Mouse (Mus musculus) intestine, embryonic 16.5 days (tissue): ENCODE data around the gene Zbtb5. TPM values are rescaled to one million over a fixed set of nuclear protein-coding genes. Genes with fewer than 3 reads are reported as not detected.

ENCODE experiments used
- ATAC-seq: fragments of 200-750 bp; cut with Nextera tagmentation; 2 replicates; pipeline ENCODE4 v1.8.0; 2017; ENCODE audit warnings: moderate TSS enrichment, moderate library complexity
- H3K27ac ChIP-seq: fragments of 300-500 bp; sonication (generic); 2 replicates; pipeline ENCODE4 v1.5.1; 2014; ENCODE audit warnings: mild to moderate bottlenecking, low read length
- H3K27me3 ChIP-seq: fragments of 300-500 bp; sonication (generic); replicated peaks from 2 replicates; pipeline ENCODE4 v1.6.1; 2014; ENCODE audit warnings: low read length, control low read depth, mixed read lengths; ENCODE audit not compliant: control insufficient read depth, insufficient read depth
- H3K36me3 ChIP-seq: fragments of 300-500 bp; sonication (generic); 2 replicates; pipeline ENCODE4 v1.6.1; 2014; ENCODE audit warnings: low read length, control low read depth; ENCODE audit not compliant: control insufficient read depth, insufficient read depth
- H3K4me1 ChIP-seq: fragments of 300-500 bp; sonication (generic); 2 replicates; pipeline ENCODE4 v1.6.1; 2014; ENCODE audit warnings: low read length, control low read depth, mixed read lengths; ENCODE audit not compliant: control insufficient read depth, insufficient read depth
- H3K4me2 ChIP-seq: fragments of 300-500 bp; sonication (generic); 2 replicates; pipeline ENCODE4 v1.6.1; 2014; ENCODE audit warnings: low read depth, low read length, control low read depth
- H3K4me3 ChIP-seq: fragments of 300-500 bp; sonication (generic); 2 replicates; pipeline ENCODE4 v1.5.1; 2014; ENCODE audit warnings: mild to moderate bottlenecking, low read length
- H3K9ac ChIP-seq: fragments of 300-500 bp; sonication (generic); 2 replicates; pipeline ENCODE4 v1.6.1; 2014; ENCODE audit warnings: low read depth, low read length
- H3K9me3 ChIP-seq: fragments of 300-500 bp; sonication (generic); 2 replicates; pipeline ENCODE4 v1.6.1; 2016; ENCODE audit warnings: low read length, control low read depth; ENCODE audit not compliant: control insufficient read depth
- WGBS: fragments of 180-500 bp; shearing (Covaris S2); extraction: QIAGEN DNeasy Blood & Tissue Kit; methylation state at CpG from one replicate; pipeline ENCODE4 v1.1.7; 2014; 5-methylcytosine and 5-hydroxymethylcytosine counted together
- polyA plus RNA-seq: library from polyadenylated mRNA; unstranded; fragments of >200 nt; fragmentation: Nextera tagmentation; extraction: Ambion mirVana; gene quantifications from 2 replicates; pipeline ENCODE4 v1.2.1, GENCODE M21; 2015

The Zbtb5 gene
- polyA plus RNA-seq, 1 experiment from 2014 or later: 12.8 TPM

- no peaks in the 10 kb centered on the region for H3K9me3 ChIP-seq
- no peak overlapping the region for H3K4me3 ChIP-seq
- H3K4me1 ChIP-seq: peaks cover 16% of the 10 kb centered on the region
- no peaks in the 10 kb centered on the region for H3K36me3 ChIP-seq
- H3K4me2 ChIP-seq: no peak overlapping the region
- no peak overlapping the region for H3K27ac ChIP-seq
- H3K27me3 ChIP-seq: no peaks in the 10 kb centered on the region
- 65% methylated on average over 5 of the region's 5 CpGs for WGBS
- H3K9ac ChIP-seq: no peak overlapping the region
- no peak for ATAC-seq
These were observed 34.0 kb downstream of the Zbtb5 start for GRCm38 (mm10) chr4:44978175-44978574.

GRCm38 (mm10) chr4:44976921-44977710 lies 35.1 kb downstream of the Zbtb5 start:
- WGBS: 88% methylated on average over 10 of the region's 10 CpGs
- no peaks in the 10 kb centered on the region for H3K27me3 ChIP-seq
- H3K4me3 ChIP-seq: no peak overlapping the region
- no peak overlapping the region for H3K4me2 ChIP-seq
- no peak overlapping the region for H3K27ac ChIP-seq
- H3K36me3 ChIP-seq: no peaks in the 10 kb centered on the region
- peaks cover 7% of the 10 kb centered on the region; the same call in 1 of the 2 replicates for H3K4me1 ChIP-seq
- no peak for ATAC-seq
- no peak overlapping the region for H3K9ac ChIP-seq
- H3K9me3 ChIP-seq: no peaks in the 10 kb centered on the region

- 64% methylated on average over 6 of the region's 6 CpGs for WGBS
- Histone ChIP-seq H3K27me3 (no peaks in the 10 kb centered on the region), H3K36me3 (no peaks in the 10 kb centered on the region), H3K4me2 (no peak overlapping the region), H3K4me1 (0 out of 2 replicates have a peak, but pooled peaks cover 3% of the 10 kb centered on the region), H3K4me3 (no peak overlapping the region), H3K9me3 (no peaks in the 10 kb centered on the region), H3K27ac (no peak overlapping the region), H3K9ac (no peak overlapping the region)
- no peak for ATAC-seq
These were observed 36.1 kb downstream of the Zbtb5 start for GRCm38 (mm10) chr4:44976026-44976615.

- no peak for ATAC-seq
- 79% methylated on average over 8 of the region's 8 CpGs for WGBS
- no peak overlapping the region for H3K4me3 ChIP-seq
- no peak overlapping the region for H3K4me2 ChIP-seq
- no peak overlapping the region for H3K27ac ChIP-seq
- 0 out of 2 replicates have a peak, but pooled peaks cover 3% of the 10 kb centered on the region for H3K4me1 ChIP-seq
- no peak overlapping the region for H3K9ac ChIP-seq
- no peaks in the 10 kb centered on the region for H3K36me3 ChIP-seq
- no peaks in the 10 kb centered on the region for H3K9me3 ChIP-seq
- H3K27me3 ChIP-seq: no peaks in the 10 kb centered on the region
These were observed 37.9 kb downstream of the Zbtb5 start for GRCm38 (mm10) chr4:44974331-44974730.

- H3K36me3 ChIP-seq: no peaks in the 10 kb centered on the region
- 45% methylated on average over 14 of the region's 14 CpGs for WGBS
- no peak overlapping the region for H3K27ac ChIP-seq
- H3K4me1 ChIP-seq: 0 out of 2 replicates have a peak, but pooled peaks cover 3% of the 10 kb centered on the region
- peak; percentile 50 for ATAC-seq
- peak overlapping the region; percentile 44 for H3K4me2 ChIP-seq
- no peaks in the 10 kb centered on the region for H3K27me3 ChIP-seq
- H3K9me3 ChIP-seq: no peaks in the 10 kb centered on the region
- H3K9ac ChIP-seq: no peak overlapping the region
- peak overlapping the region; percentile 33 for H3K4me3 ChIP-seq
These were observed 38.3 kb downstream of the Zbtb5 start for GRCm38 (mm10) chr4:44973871-44974270.

GRCm38 (mm10) chr4:44973450-44973849 lies 38.8 kb downstream of the Zbtb5 start:
- Histone ChIP-seq H3K36me3 (no peaks in the 10 kb centered on the region), H3K9me3 (no peaks in the 10 kb centered on the region), H3K27me3 (no peaks in the 10 kb centered on the region), H3K4me2 (peak overlapping the region; percentile 44), H3K27ac (no peak overlapping the region), H3K4me3 (peak overlapping the region; percentile 33), H3K9ac (no peak overlapping the region), H3K4me1 (0 out of 2 replicates have a peak, but pooled peaks cover 3% of the 10 kb centered on the region)
- 12% methylated on average over 9 of the region's 9 CpGs for WGBS
- peak; percentile 53 for ATAC-seq

- no peak overlapping the region for H3K4me3 ChIP-seq
- 20% methylated on average over 10 of the region's 10 CpGs for WGBS
- H3K36me3 ChIP-seq: no peaks in the 10 kb centered on the region
- ATAC-seq: no peak
- H3K27me3 ChIP-seq: no peaks in the 10 kb centered on the region
- H3K27ac ChIP-seq: no peak overlapping the region
- H3K9me3 ChIP-seq: no peaks in the 10 kb centered on the region
- H3K4me2 ChIP-seq: no peak overlapping the region
- no peak overlapping the region for H3K9ac ChIP-seq
- 0 out of 2 replicates have a peak, but pooled peaks cover 3% of the 10 kb centered on the region for H3K4me1 ChIP-seq
These were observed 41.6 kb downstream of the Zbtb5 start for GRCm38 (mm10) chr4:44970612-44971110.

- WGBS: 88% methylated on average over 7 of the region's 7 CpGs
These were observed 42.2 kb downstream of the Zbtb5 start for GRCm38 (mm10) chr4:44970056-44970455.

GRCm38 (mm10) chr4:44967402-44967801 lies 44.8 kb downstream of the Zbtb5 start:
- WGBS: 84% methylated on average over 8 of the region's 8 CpGs
- no peaks in the 10 kb centered on the region for H3K4me1 ChIP-seq
- no peak overlapping the region for H3K4me2 ChIP-seq
- no peaks in the 10 kb centered on the region for H3K9me3 ChIP-seq
- no peaks in the 10 kb centered on the region for H3K36me3 ChIP-seq
- H3K9ac ChIP-seq: no peak overlapping the region
- H3K27me3 ChIP-seq: no peaks in the 10 kb centered on the region
- H3K4me3 ChIP-seq: no peak overlapping the region
- no peak overlapping the region for H3K27ac ChIP-seq
- ATAC-seq: no peak

More at GRCm38 (mm10) chr4:44970056-44970455, 42.2 kb downstream of the Zbtb5 start:
- Histone ChIP-seq H3K4me2 (no peak overlapping the region), H3K4me1 (0 out of 2 replicates have a peak, but pooled peaks cover 3% of the 10 kb centered on the region), H3K9ac (no peak overlapping the region), H3K27me3 (no peaks in the 10 kb centered on the region), H3K4me3 (no peak overlapping the region), H3K36me3 (no peaks in the 10 kb centered on the region), H3K9me3 (no peaks in the 10 kb centered on the region), H3K27ac (no peak overlapping the region)
- no peak for ATAC-seq
